Mouse (Mus musculus): ENCODE measurements around the gene Uba52.

The Uba52 gene

DNA sequence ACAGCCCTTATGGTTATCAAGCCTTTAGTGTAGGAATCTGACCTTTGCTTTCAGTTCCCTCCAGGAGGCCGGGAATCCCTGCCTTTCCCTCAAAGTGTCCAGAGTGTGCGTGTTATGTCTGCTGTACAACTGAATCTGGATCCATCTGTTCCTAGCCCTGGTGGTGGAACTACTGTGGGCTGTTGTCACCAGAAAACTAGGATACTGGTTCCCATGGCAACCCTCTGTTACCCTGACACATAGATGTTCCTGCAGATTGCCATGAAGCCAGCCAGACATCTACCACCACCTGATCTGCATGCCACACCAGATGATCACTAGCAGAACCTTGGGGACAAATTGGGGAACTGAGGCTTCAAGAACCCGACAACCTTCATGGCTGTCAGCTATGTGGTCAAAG, 28.7 kb downstream of the Uba52 start:
- no peak for DNase-seq

DNA sequence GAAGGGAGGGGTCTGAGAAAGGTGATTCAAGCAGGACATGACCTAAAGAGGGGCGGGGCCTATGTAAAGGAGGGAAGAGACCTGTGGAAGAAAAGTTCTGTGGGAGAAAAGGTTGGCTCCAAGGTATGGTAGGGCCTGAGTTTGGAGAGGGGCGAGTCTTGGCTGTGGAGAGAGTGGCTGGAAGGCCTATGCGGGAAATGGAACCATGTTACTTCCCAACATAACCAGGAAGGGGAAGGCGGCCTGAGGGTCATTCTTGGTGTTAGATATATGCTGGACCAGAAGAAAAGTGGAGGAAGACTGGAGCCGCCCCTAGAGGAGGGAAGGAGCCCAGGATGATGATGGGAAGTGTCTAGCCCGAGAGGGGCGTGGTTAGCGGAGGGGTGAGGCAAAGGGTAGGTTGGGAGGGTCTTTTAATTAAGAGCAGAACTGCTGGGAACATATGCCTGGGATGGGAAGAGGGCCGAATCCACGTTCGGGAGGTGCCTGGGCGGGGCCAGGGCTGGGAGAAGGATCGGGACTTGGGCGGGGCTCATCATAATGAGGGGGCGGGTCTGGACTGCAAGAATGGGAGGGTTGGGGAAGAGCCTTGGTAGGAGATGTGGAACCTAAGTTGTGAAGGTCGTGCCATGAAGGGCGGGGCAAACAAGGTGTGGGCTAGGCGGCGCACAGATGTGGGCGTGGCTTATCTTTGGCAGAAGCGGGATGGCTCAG, 33.2 kb downstream of the Uba52 start:
- DNase-seq, result peak; percentile 24 to 31

DNA sequence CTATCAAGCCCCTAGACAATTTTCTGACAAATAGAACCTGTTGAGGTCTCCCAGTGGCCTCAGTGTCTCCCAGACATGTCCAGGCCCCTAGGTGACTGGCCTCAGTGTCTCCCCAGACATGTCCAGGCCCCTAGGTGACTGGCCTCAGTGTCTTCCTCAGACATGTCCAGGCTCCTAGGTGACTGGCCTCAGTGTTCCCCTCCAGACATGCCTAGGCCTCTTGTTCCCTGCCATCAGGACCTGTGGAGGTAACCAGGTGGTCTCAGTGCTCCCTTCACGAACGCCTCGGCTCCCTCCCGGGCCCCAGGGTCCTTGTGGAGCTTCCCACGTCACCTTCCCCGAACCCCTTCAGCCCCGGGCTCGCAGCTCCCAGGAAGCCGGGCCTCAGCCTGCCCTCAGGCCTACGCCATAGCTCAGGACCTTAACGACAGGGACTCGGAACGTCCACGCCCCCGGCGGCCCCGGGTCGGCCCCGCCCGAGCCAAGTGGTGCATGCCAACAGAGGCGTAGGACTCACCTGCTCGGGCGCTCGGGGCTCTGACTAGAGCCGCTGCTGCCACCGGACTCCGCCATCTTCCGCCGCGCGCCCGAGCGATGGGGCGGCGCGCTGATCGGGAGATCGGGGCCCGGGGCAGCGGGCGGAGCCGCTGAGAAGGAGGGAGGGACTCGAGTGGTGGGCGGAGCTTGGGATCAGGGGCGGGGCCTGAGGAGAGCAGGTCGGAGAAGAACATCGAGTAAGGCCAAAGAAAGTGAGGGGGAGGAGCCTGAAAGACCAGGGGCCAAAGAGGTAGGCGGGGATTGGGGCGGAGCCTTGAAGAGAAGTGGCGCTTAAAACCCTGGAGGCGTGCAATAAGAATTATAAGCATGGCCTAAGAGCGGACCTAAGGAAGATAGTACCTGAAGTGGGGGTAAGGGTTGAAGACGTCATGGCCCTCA, 34.0 kb downstream of the Uba52 start, which contains the start of gene Klhl26:
Gene Klhl26 (minus strand): TSS at position 636 of the 936 bp plus-strand sequence.
- DNase-seq, result peak; percentile 97 to 99

DNA sequence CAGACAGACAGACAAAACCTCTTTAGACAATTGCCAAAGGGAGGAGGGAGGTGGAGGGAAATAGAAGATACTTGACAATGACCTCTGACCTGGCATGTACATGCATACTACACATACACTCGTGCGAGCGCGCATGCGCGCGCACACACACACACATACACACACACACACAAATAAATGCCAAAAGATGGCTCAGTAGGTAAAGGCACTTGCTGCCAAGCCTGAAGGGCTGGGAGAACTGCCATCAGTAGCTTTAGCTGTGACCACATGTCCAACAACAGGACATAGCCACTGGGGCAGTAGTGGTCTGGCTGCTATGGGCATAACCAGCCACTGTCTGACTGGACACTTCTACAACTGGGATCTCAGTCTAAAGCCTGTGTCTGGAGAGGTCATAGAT, 38.7 kb downstream of the Uba52 start:
- DNase-seq, result no peak

DNA sequence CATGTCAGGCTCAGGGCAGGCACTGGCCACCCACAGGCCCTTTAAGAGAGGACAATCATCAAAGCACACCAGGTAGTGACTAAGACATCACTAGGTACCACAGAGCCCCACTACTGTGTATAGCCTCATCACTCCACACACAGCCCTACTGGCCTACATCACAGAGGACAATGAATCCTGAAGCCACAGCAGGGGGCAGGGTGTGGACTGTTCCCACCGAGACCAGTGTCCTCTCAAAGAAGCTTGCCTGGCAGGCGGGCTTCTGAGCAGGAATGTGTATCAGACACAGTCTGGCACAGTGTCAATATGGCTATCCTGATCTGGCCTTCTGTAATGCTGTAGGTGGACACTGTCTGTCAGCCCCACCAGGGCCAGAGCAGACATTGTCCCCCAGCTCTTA, 40.7 kb downstream of the Uba52 start:
- DNase-seq, result no peak

DNA sequence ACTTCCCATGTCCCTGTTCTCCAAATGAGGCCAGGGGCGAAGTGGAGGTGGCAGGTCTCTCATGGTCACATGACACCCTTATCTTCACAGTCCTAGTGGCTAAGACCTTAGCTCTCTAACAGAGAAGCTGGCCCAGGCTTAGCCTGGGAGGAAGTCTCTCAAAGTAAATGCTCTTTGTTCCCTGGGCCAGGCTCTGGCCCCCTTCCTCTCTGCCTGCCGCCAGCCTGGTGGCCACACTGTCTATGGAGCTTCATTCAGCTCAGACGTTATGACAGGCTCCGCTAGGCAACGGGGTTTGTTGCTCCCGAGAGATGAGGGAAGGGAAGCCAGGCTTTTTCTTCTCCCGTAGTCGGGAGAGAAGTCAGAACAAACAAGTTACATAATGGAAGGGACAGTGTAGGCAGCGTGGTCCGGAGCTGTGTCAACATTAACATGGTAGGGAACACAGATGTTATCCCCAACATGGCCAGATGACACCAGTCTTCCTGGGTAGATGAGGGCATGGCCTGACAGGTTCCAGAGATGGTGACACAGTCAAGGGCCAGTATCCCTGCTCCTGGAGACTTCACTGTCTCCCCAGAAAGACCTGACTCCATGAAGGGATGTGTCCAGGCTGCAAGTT, 41.2 kb downstream of the Uba52 start:
- DNase-seq, result no peak

DNA sequence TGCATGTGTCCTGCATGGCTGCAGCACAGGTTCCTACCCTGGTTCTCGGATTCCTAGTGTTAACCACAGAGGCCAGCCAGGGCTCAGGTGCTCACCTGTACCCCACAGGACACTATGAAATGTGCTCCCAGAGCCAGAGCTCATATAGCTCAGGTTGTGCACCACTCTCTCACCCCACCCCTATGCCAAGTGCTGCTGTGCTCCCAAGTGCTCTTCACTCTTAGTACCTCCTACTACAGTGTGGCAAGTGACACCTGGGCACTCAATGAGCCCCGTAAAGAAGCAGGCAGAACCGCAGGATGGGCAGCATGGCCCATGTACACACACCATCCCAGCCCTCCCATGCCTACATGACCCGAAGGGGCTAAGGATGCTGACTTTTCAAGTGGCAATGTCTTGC, 41.9 kb downstream of the Uba52 start:
- no peak for DNase-seq

DNA sequence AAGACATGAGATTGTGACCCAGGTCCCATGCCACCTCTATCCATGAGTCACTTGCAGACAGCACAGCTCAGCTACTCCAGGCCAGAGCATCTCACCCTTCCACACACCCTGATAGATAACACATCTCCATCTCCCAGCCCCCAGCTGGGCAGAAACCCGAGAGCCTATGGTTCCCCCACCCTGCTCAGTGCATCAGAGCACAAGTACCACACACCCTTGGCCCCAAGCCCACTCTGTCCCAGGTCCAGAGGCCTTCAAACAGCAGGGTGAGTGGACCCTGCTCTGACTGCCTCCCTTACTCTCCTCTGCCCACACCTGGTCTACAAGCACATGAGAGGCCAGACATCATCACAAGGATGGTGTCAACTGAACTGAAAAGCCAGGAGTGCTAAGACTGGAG, 42.7 kb downstream of the Uba52 start:
- no peak for DNase-seq

DNA sequence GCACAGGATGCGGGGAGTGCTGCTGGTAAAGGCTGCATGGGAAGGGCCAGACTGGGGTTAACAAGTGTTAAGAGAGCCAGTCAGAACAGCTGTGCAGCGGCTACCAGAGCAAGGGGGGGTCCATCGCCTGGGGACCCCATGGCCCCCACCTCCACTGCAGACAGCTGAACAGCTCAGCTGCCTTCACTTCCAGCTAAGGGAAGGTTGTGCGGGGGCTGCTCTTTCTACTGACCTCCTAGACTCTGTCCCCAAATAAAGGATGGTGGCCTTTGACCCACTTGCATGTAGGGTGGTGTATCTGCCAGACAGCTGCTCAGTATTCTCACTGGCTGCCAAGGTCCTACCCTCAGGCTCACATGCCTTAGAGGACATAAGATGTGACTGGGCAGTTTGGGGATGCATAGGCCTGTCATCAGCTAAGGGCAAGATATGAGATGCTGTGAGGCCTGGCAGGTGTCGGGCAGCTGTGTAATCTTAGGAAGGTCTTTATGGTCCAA, 43.3 kb downstream of the Uba52 start:
- DNase-seq, result no peak

DNA sequence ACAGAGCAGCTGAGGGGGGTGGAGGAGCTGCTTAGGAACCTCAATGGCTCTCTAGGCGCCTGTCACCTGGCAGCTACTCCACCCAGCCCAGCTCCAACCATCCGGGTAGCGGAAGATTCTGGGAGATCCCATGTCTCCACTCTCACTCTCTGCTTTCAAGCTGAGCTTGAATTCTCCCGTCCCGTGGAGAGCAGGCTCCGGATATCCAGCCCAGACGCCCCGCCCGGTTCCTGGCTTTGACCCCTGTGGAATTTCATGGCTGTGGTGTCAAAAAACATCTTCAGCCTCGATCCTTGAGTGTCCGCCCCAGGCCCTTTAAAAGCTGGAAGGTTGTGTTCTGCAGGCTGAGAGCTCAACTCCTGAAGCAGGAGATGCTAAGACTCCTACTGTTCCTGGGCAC, 43.8 kb downstream of the Uba52 start:
- DNase-seq, result peak; percentile 51 to 67

DNA sequence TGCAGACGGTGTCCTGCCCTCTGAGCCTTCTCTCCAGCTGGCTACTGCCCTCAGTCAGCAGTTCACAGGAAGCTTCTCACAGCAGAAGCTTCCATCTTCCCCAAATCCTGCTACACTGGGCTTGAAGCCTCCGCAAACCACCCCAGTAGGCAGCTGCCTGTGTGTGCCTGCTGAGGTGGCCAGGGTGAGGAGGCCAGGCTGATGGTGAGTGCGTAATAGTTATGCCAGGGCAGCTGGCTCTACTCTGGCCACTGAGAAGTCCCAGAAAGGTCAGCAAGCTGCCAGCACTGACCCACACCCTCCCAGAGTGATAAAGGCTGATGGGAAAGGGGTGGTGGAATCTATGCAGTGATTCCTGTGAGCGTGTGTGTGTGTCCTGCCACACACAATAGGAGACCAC, 44.3 kb downstream of the Uba52 start:
- no peak for DNase-seq

DNA sequence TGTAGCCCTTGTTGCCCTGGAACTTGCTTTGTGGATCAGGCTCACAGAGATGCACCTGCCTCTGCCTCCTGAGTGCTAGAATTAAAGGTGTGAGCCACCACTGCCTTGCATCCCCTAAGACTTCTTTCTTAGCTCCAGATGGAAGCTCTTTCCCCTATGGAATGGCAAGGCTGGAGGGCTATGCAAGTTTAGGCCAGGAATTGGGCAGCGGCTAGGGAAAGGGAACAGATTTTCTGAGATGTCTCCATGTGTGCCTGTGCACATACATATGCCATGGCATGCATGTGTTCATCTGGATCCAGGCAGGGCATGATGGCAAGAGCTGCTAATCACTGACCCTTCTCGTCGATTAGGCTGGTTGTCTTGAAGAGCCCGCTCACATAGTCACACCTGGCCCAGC, 44.9 kb downstream of the Uba52 start:
- no peak for DNase-seq

DNA sequence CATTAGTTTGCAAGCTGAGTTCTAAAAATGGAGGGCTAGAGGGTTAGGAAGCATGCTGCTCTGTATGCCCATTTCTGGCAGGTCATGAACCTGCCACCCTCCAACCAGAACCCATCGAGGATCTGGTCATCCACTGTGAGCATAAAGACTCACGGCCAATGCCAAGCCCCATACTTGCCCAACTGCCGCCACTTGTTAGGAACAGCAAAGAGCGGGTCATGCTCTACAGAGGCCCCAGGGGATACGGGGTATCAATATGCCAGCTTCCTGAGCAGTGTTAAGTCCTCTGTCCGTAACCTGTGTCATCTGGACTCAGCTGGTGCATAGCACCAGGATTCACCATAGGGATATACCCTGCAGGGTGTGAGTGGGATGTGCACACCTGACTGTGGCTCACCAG, 46.4 kb downstream of the Uba52 start:
- no peak for DNase-seq

DNA sequence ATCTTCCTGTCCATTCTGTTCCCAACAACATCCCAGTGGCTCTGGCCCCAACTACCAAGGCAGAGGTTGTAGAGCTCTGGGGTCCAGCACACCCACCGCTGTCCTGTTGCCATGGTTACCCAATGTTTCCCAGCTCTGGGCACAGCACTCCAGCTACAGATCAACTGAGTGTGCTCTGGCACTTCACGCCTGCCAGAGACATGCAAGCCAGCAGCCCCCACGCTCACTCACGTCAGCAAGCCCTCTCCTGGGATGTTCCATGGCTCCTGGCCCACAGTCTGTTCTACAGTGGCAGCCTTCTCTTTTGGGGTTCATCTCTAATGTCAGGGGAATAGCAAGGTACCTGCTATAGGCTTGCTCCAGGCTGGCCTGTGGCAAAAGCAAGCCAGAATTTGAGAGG, 47.3 kb downstream of the Uba52 start:
- no peak for DNase-seq

DNA sequence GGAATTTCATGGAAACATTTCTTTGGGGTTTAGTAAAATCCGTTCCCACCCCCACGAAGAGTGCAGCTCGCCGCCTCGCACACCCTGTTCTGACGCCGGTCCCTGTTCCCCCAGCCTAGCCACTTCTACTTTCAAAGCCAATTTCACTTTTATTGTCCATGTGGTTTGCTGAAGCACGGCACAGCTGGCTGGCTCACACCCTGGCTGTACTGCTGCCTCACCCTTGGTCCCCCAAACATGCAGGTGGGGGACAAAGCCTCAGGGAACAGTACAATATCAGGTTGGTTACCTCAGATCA, 48.1 kb downstream of the Uba52 start:
- DNase-seq, result no peak

DNA sequence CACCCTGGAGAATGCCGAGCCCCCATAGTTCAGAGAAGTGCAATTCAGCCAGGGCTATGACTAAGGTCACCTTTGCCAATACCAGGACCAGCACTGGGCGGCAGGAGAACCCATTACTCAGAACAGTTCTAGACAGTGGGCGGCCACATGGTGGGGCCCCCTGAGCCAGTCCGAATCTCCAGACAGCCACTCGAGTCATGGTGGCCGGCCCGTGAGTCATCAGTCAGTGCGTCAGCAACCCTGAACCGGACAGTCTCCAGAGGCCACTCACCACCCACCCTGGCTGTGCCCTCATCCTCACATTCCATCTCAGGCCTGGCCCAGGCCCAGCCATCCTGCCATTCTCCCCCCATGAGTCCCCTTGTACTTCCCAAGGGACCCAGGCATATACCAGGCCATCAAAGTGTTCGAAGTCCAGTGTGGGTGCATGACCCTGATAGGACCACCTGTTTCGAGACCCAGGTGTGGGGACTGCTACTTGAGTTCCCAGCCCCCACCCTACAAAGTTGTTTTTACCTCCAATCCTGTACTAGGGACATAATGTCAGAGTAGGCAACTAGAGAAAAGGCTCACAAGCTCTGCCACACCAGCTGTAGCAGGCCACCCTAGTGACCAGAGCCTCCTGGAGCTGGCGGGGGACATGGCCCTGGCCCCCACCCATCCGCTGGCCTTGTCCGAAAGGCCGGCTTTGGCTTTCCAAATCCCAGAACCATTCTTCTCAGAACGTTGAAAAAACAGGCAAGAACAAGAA, 48.7 kb downstream of the Uba52 start:
- DNase-seq, result no peak

DNA sequence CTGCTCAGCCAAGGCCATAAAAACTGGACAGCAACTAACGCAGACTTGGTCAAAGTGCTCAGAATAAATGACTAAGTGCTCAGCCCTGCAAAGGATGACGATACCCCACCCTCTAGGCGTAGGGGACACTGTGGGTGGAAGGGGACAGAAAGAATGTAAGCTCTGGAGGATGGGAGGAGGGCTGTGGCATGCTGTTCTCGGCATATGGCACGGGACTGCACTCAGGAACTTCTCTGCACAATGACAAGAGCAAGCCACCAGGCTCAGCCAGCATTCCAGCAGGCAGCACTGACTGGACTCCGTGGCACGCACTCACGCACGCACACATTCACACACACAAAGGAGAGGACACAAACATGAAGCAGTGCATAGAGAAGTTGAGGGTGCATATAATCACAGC, 50.0 kb downstream of the Uba52 start:
- no peak for DNase-seq

DNA sequence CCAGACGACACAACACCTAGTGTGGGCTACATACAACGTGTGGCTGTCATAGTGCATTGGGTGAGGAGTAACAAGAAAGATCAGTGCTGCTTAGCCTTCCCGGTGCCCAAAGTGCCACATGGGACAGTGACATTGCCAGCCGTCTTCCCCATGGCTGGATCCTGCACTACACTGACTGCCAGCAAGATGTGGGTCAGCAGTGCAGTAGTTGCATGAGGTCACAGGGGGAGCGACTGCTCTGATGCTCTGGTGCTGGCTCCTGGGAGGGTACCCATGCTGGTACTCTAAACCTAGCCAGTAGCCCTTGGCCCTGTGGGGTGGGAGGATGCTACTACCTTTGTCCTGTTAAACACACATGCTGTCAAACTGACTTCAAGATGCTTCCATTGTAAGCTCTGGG, 50.4 kb downstream of the Uba52 start:
- DNase-seq, result no peak

DNA sequence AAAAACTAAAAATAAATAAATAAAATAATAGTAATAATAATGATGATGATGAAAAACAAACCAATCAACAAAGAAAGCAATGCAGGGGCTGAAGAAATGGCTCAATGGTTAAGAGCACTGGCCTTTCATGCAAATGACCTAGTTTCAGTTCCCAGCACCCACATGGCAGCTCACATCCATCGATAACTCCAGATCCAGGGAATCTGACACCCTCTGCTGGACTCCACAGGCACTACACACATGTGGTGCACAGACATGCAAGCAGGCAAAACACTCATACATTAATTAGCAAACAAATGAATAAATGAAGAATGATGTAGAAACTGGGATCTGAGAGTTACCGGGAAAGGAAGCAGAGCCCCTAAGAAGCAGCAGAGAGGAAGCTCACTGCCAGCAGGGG, 51.0 kb downstream of the Uba52 start:
- DNase-seq, result no peak

DNA sequence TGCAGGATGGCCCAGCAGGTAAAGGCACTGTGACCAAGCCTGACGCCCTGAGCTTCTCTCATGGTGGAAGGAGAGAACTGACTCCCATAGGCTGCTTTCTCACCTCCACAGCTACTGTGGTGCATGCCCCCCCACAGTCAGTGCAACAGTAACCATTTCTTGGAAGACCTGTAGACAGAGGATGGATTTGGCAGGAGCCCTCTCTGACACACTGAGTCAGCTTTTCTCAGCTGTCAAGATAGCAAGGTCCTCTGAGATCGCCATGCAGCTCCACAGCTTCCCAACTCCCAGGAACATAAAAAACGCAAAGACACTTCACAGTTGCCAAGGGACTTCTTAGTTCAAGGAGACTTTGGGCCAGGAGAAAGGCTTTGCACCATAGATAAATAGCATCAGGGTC, 52.1 kb downstream of the Uba52 start:
- no peak for DNase-seq
